Comparison of ENCODE assay signal across 8 mouse cellular contexts in the genomic region with DNA sequence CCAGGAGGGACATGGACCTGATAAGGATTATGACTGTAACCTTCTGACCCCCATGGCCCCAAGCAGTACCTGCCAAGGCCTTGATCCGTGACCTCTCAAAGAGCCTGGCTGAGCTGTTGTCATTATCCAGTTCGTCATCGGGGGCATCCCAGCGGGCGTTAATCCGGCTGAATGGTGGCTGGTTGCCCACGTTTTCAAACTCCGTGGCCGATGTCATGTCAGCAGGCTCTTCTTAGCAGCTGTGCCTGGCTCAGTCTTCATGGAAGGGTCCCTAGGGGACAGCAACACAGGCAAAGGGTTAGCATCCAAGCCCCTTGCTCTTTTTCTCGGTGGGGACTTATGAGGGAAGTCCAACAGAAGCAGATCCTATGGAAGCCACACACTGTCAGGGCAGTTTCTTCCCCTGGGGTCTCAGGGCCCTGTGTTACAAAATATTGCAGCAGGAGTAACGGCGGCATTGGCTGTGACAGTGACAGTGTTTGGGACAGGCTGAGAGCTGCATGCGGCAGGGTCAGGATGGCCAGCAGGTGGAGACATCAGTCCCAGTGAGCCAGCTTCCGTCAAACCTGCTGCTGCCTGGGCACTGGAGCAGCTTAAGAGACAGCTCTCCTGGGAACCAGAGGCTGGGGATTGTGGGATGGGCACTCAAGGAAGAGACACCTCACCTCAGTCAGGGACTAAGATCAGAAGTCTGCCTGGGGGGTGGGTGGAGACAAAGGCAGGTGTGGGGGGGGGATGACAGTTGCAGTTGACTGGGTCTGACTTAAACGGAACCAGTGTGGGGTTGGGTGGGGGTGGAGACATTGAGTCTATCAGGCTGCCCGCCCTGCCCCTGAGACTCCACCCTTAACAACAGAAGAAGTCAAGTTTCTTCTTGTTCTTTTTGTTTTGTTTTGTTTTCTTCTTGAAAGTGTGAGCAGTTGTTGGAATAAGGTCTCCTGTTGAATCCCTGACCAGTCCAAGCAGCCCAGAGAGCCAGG.
A peak's percentile ranks its signal among the peaks of the same experiment; 100 is the strongest.
DNase-seq lines count a peak whose midpoint lies in the region; ATAC-seq lines count a peak whose summit lies in the region.

No protein-coding gene starts in this region.

- no peak overlapping the region for H3K4me2 ChIP-seq in intestine, embryonic 16.5 days (ENCODE audit: low read depth, low read length)
- peak overlapping the region; percentile 29 for H3K4me2 ChIP-seq in liver, embryonic 11.5 days

- H3K9me3 ChIP-seq in intestine, embryonic 16.5 days (ENCODE audit: control insufficient read depth, low read length): no peaks in the 10 kb centered on the region
- peaks cover 5% of the 10 kb centered on the region; the same call in 1 of the 2 replicates for H3K9me3 ChIP-seq in liver, embryonic 11.5 days (ENCODE audit: control insufficient read depth, low read length)

- H3K9ac ChIP-seq in intestine, embryonic 16.5 days (ENCODE audit: low read depth, low read length): no peak overlapping the region
- 0 out of 2 replicates have a peak overlapping the region, but pooled peaks have one; percentile 9 for H3K9ac ChIP-seq in liver, embryonic 11.5 days (ENCODE audit: low read depth, low read length)

- H3K4me1 ChIP-seq in intestine, embryonic 16.5 days (ENCODE audit: control insufficient read depth, insufficient read depth, low read length): peaks cover 4% of the 10 kb centered on the region
- peaks cover 26% of the 10 kb centered on the region for H3K4me1 ChIP-seq in liver, embryonic 11.5 days (replicated peaks; ENCODE audit: control insufficient read depth, insufficient read depth, low read length)

- 60% methylated on average over 16 of the region's 16 CpGs for WGBS in intestine, embryonic 16.5 days
- 65% methylated on average over 16 of the region's 16 CpGs for WGBS in liver, embryonic 11.5 days

- H3K36me3 ChIP-seq in intestine, embryonic 16.5 days (ENCODE audit: control insufficient read depth, insufficient read depth, low read length): no peaks in the 10 kb centered on the region
- peaks cover 8% of the 10 kb centered on the region; the same call in 1 of the 2 replicates for H3K36me3 ChIP-seq in liver, embryonic 11.5 days (ENCODE audit: control insufficient read depth, insufficient read depth, low read length)
- no peaks in the 10 kb centered on the region for H3K36me3 ChIP-seq in splenic B cell, adult 2 months (ENCODE audit: control insufficient read depth, insufficient read depth, low read length, poor library complexity, severe bottlenecking)

- no peak overlapping the region for H3K27ac ChIP-seq in intestine, embryonic 16.5 days (ENCODE audit: low read length)
- H3K27ac ChIP-seq in liver, embryonic 11.5 days (ENCODE audit: low read depth, low read length): peak overlapping the region; percentile 30; the same call in 1 of the 2 replicates

- H3K27me3 ChIP-seq in intestine, embryonic 16.5 days (replicated peaks; ENCODE audit: control insufficient read depth, insufficient read depth, low read length): no peaks in the 10 kb centered on the region
- no peaks in the 10 kb centered on the region for H3K27me3 ChIP-seq in liver, embryonic 11.5 days (replicated peaks; ENCODE audit: control insufficient read depth, insufficient read depth, low read length)
- H3K27me3 ChIP-seq in splenic B cell, adult 2 months (ENCODE audit: control insufficient read depth, insufficient read depth, low read length, poor library complexity, severe bottlenecking): no peaks in the 10 kb centered on the region

- no peak overlapping the region for H3K4me3 ChIP-seq in intestine, embryonic 16.5 days (ENCODE audit: low read length)
- H3K4me3 ChIP-seq in liver, embryonic 11.5 days (ENCODE audit: low read depth, low read length): no peak overlapping the region

- ATAC-seq in intestine, embryonic 16.5 days: peak; percentile 58; the same call in 1 of the 2 replicates
- ATAC-seq in liver, embryonic 11.5 days (replicated peaks; ENCODE audit: low FRiP score): peak; percentile 72
- ATAC-seq in monocyte, adult 5-6 weeks (replicated peaks; ENCODE audit: insufficient number of reproducible peaks, low FRiP score, low TSS enrichment, poor library complexity, severe bottlenecking): peak; percentile 40; the same call in 1 of the 2 replicates

- peak; percentile 65 to 68 for DNase-seq in B cell, adult 2 months
- DNase-seq in adrenal gland, adult 8-10 months: peak; percentile 60
- peak; percentile 59 for DNase-seq in embryo, embryonic 9.5 days (ENCODE audit: extremely low spot score)
- DNase-seq in heart, adult 18-20 months: peak; percentile 61 to 72
- no peak for DNase-seq in liver, embryonic 11.5 days (ENCODE audit: low spot score)
- peak; percentile 67 for DNase-seq in splenic B cell, adult 2 months (ENCODE audit: low read depth, low spot score)
